Mouse (Mus musculus) forebrain, postnatal 0 days (tissue): Measurements from ENCODE around the gene Hist1h2bg. TPM values are rescaled to one million over a fixed set of nuclear protein-coding genes. Genes with fewer than 3 reads are reported as not detected.
A peak's percentile ranks its signal among the peaks of the same experiment; 100 is the strongest.
"Not testable (repeated sequence)": the region's sequence is repeated elsewhere in the genome, so short reads cannot be mapped to it uniquely, and the experiment has no call there.

ENCODE experiments used
- ATAC-seq: fragments of 200-750 bp; cut with Nextera tagmentation; 2 replicates; pipeline ENCODE4 v1.8.0; 2017; ENCODE audit warnings: mild to moderate bottlenecking, moderate library complexity
- DNase-seq: peaks from one replicate; pipeline ENCODE4 v3.0.0-alpha.2; 2015
- H3K27ac ChIP-seq: fragments of 300-500 bp; sonication (generic); 2 replicates; pipeline ENCODE4 v1.5.1; 2014; ENCODE audit warnings: low read depth, mild to moderate bottlenecking, antibody characterized with exemption, low read length, moderate library complexity, mixed read lengths
- H3K27me3 ChIP-seq: fragments of 300-500 bp; sonication (generic); 2 replicates; pipeline ENCODE4 v1.6.1; 2014; ENCODE audit warnings: mild to moderate bottlenecking, low read length, mixed read lengths; ENCODE audit not compliant: insufficient read depth
- H3K36me3 ChIP-seq: fragments of 300-500 bp; sonication (generic); 2 replicates; pipeline ENCODE4 v1.6.1; 2014; ENCODE audit warnings: mild to moderate bottlenecking, moderate library complexity; ENCODE audit not compliant: insufficient read depth
- H3K4me1 ChIP-seq: fragments of 300-500 bp; sonication (generic); 2 replicates; pipeline ENCODE4 v1.6.1; 2014; ENCODE audit warnings: antibody characterized with exemption; ENCODE audit not compliant: insufficient read depth
- H3K4me2 ChIP-seq: fragments of 300-500 bp; sonication (generic); 2 replicates; pipeline ENCODE4 v1.6.1; 2014; ENCODE audit warnings: low read depth, mild to moderate bottlenecking, moderate library complexity
- H3K4me3 ChIP-seq: fragments of 300-500 bp; sonication (generic); 2 replicates; pipeline ENCODE4 v1.5.1; 2014; ENCODE audit warnings: low read depth, low read length, mixed read lengths
- H3K9ac ChIP-seq: fragments of 300-500 bp; sonication (generic); 2 replicates; pipeline ENCODE4 v1.6.1; 2014; ENCODE audit warnings: mild to moderate bottlenecking
- H3K9me3 ChIP-seq: fragments of 300-500 bp; sonication (generic); 2 replicates; pipeline ENCODE4 v1.6.1; 2016; ENCODE audit warnings: low read length
- CTCF ChIP-seq: sonication (generic); IDR thresholded peaks from 2 replicates; pipeline ENCODE4 v1.5.1; 2016; ENCODE audit warnings: antibody characterized with exemption, control low read depth, low read depth
- WGBS: fragments of 180-500 bp; shearing (Covaris S2); extraction: QIAGEN DNeasy Blood & Tissue Kit; methylation state at CpG from one replicate; pipeline ENCODE4 v1.1.7; 2014; 5-methylcytosine and 5-hydroxymethylcytosine counted together
- polyA plus RNA-seq: library from polyadenylated mRNA; unstranded; fragments of >200 nt; fragmentation: Nextera tagmentation; extraction: Ambion mirVana; gene quantifications from 2 replicates; pipeline ENCODE4 v1.2.1, GENCODE M21; 2015
- total RNA-seq: library from RNA; depleted of rRNA; stranded (reverse); fragments of >200 nt; gene quantifications from 2 replicates; pipeline ENCODE4 v1.2.3, GENCODE M21; 2014

The Hist1h2bg gene
- total and polyA plus RNA-seq, 2 experiments from 2014 or later: 3.6 to 367 TPM

- Histone ChIP-seq H3K9ac (peak overlapping the region; percentile 56), H3K36me3 (no peaks in the 10 kb centered on the region), H3K27ac (peak overlapping the region; percentile 82), H3K4me2 (peak overlapping the region; percentile 99), H3K4me1 (0 out of 2 replicates have a peak, but pooled peaks cover 1% of the 10 kb centered on the region), H3K4me3 (peak overlapping the region; percentile 51), H3K27me3 (no peaks in the 10 kb centered on the region), H3K9me3 (no peaks in the 10 kb centered on the region)
- WGBS: under 1% methylated on average over 18 of the region's 18 CpGs
- no peak for TF ChIP-seq CTCF
- ATAC-seq (peak; percentile 75), DNase-seq (peak; percentile 92)
Measured at GRCm38 (mm10) chr13:23555839-23556416, 15.3 kb upstream of the Hist1h2bg start.

GRCm38 (mm10) chr13:23556906-23557305 is 14.3 kb upstream of the Hist1h2bg start:
- H3K27ac ChIP-seq: no peak overlapping the region
- no peaks in the 10 kb centered on the region for H3K4me1 ChIP-seq
- WGBS: 74% methylated on average over 3 of the region's 3 CpGs
- no peak overlapping the region for H3K4me3 ChIP-seq
- H3K9me3 ChIP-seq: no peaks in the 10 kb centered on the region
- ATAC-seq (no peak), DNase-seq (no peak)
- H3K9ac ChIP-seq: no peak overlapping the region
- H3K27me3 ChIP-seq: no peaks in the 10 kb centered on the region
- no peak for TF ChIP-seq CTCF
- H3K36me3 ChIP-seq: no peaks in the 10 kb centered on the region
- H3K4me2 ChIP-seq: no peak overlapping the region

- not testable (repeated sequence) for DNase-seq, H3K27ac ChIP-seq, H3K27me3 ChIP-seq, H3K36me3 ChIP-seq, H3K4me2 ChIP-seq, H3K4me1 ChIP-seq, ATAC-seq, H3K4me3 ChIP-seq, H3K9ac ChIP-seq, H3K9me3 ChIP-seq
- WGBS: 21% methylated on average over 2 of the region's 2 CpGs
Measured at GRCm38 (mm10) chr13:23560699-23561098, 10.5 kb upstream of the Hist1h2bg start.

GRCm38 (mm10) chr13:23561531-23561882 is 9.7 kb upstream of the Hist1h2bg start:
- Histone ChIP-seq H3K4me2 (peak overlapping the region; percentile 46), H3K4me3 (peak overlapping the region; percentile 37; the same call in 1 of the 2 replicates), H3K9ac (peak overlapping the region; percentile 74)
- ATAC-seq, H3K27me3 ChIP-seq, DNase-seq, H3K27ac ChIP-seq, H3K36me3 ChIP-seq, H3K9me3 ChIP-seq, H3K4me1 ChIP-seq: not testable (repeated sequence)
- WGBS: 0% methylated on average over 2 of the region's 5 CpGs

- not testable (repeated sequence) for H3K4me1 ChIP-seq, H3K9me3 ChIP-seq, H3K36me3 ChIP-seq, H3K27me3 ChIP-seq
- peak; percentile 95 for ATAC-seq
- 2% methylated on average over 47 of the region's 67 CpGs for WGBS
- peak within 1 kb of the TSS; percentile 66 for H3K4me2 ChIP-seq
- peak within 1 kb of the TSS; percentile 37 for H3K4me3 ChIP-seq
- peak within 1 kb of the TSS; percentile 94 for H3K27ac ChIP-seq
- H3K9ac ChIP-seq: peak within 1 kb of the TSS; percentile 74
- peak; percentile 99 for DNase-seq
Measured at GRCm38 (mm10) chr13:23561883-23562659, 9.1 kb upstream of the Hist1h2bg start, which contains the start of gene Hist1h3e. TSS of gene Hist1h3e (minus strand) at chr13:23562369.

GRCm38 (mm10) chr13:23562699-23563462 is 8.3 kb upstream of the Hist1h2bg start:
- Histone ChIP-seq H3K4me2 (peak overlapping the region; percentile 66), H3K4me3 (peak overlapping the region; percentile 37), H3K9ac (peak overlapping the region; percentile 74), H3K27me3 (no peaks in the 10 kb centered on the region), H3K9me3 (no peaks in the 10 kb centered on the region), H3K4me1 (no peaks in the 10 kb centered on the region), H3K27ac (peak overlapping the region; percentile 94), H3K36me3 (no peaks in the 10 kb centered on the region)
- ATAC-seq: peak; percentile 38
- peak; percentile 67 for TF ChIP-seq CTCF
- DNase-seq: peak; percentile 89
- WGBS: 2% methylated on average over 18 of the region's 18 CpGs

GRCm38 (mm10) chr13:23564482-23564881 is 6.7 kb upstream of the Hist1h2bg start:
- Histone ChIP-seq H3K4me3 (no peak overlapping the region), H3K4me2 (no peak overlapping the region), H3K36me3 (no peaks in the 10 kb centered on the region), H3K9ac (no peak overlapping the region), H3K9me3 (no peaks in the 10 kb centered on the region), H3K27ac (no peak overlapping the region), H3K4me1 (no peaks in the 10 kb centered on the region), H3K27me3 (no peaks in the 10 kb centered on the region)
- WGBS: 88% methylated on average over 2 of the region's 2 CpGs
- DNase-seq (no peak), ATAC-seq (no peak)
- TF ChIP-seq CTCF: no peak

GRCm38 (mm10) chr13:23570261-23571021 is 755 bp upstream of the Hist1h2bg start:
- H3K4me3 ChIP-seq: peak overlapping the region; percentile 36
- H3K9me3 ChIP-seq, H3K27me3 ChIP-seq, H3K36me3 ChIP-seq: not testable (repeated sequence)
- H3K9ac ChIP-seq: peak overlapping the region; percentile 60
- ATAC-seq (peak; percentile 17), DNase-seq (peak; percentile 56)
- peak overlapping the region; percentile 93 for H3K27ac ChIP-seq
- under 1% methylated on average over 19 of the region's 41 CpGs for WGBS
- H3K4me2 ChIP-seq: peak overlapping the region; percentile 67
- H3K4me1 ChIP-seq: peaks cover 20% of the 10 kb centered on the region

- not testable (repeated sequence) for H3K9me3 ChIP-seq, ATAC-seq, H3K27me3 ChIP-seq, H3K36me3 ChIP-seq
- Histone ChIP-seq H3K9ac (peak overlapping the region; percentile 53), H3K4me3 (peak overlapping the region; percentile 36), H3K4me2 (peak overlapping the region; percentile 67), H3K27ac (peak overlapping the region; percentile 93), H3K4me1 (peaks cover 25% of the 10 kb centered on the region)
- peak; percentile 51 for DNase-seq
- WGBS: 1% methylated on average over 13 of the region's 34 CpGs
Measured at GRCm38 (mm10) chr13:23571504-23572217, 465 bp downstream of the Hist1h2bg start.
